Mouse (Mus musculus): ENCODE results near the gene Phtf2.

DNA sequence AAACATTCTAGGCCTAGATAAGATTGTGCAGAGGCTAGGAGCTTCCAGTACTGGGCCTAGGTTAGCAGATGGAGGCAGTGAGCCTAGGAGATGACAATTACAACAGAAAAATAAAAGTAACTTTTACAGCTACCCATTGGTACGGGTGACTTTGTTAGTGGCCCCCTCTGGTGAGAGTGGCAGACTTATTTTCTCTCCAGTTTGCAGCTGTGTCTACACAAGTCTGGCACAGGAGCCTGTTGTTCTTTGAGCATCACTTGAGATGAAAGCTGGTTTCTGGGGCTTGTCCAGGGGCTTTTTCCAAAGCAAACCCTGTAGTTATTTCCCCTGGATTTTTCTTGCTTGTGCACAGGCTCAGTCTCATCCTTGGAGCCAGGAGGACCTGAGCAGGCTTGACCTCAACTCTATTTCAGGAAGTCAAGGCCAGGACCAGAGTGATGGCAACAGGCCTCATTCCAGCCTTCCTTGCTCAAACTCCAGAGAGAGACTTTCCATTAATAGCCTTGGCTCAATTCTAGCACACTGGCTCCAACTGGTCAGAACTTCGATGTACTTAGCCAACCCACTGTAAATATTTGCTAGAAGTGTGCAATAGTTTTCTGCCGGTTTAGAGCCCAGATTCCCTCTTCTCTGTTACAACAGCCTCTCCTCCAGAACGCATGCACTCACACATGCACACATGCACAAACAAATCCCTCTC is 161.6 kb downstream of the Phtf2 start:
- TF ChIP-seq CTCF (IDR thresholded peaks at IDR 0.05; ENCODE audit: control insufficient read depth, insufficient read depth, insufficient replicate concordance, low read depth, low read length) (no peak), POLR2A (IDR thresholded peaks at IDR 0.05; ENCODE audit: control insufficient read depth, low read depth, low read length) (no peak)

All from testis, adult 2 months (tissue).